Mouse (Mus musculus): ENCODE measurements around the gene Timm8a2. TPM values are rescaled to one million over a fixed set of nuclear protein-coding genes. Genes with fewer than 3 reads are reported as not detected.

The Timm8a2 gene
- total and polyA plus RNA-seq, 3 experiments: 0.18 TPM; not detected in 2

GRCm38 (mm10) chr14:122012814-122013213 lies 21.7 kb upstream of the Timm8a2 start:
- H3K27ac ChIP-seq (ENCODE audit: control insufficient read depth, low read depth, low read length): no peak overlapping the region
- no peak for DNase-seq (ENCODE audit: low read depth, low spot score)
- TF ChIP-seq CHD2 (IDR thresholded peaks at IDR 0.05; ENCODE audit: low read length) (no peak), NELFE (IDR thresholded peaks at IDR 0.05; ENCODE audit: low read depth, low read length) (no peak), ETS1 (IDR thresholded peaks at IDR 0.05; ENCODE audit: low read depth, low read length) (no peak), CTCF (IDR thresholded peaks at IDR 0.05 in 2 of 3, conservative IDR thresholded peaks at IDR 0.05 in 1 of 3; ENCODE audit: control insufficient read depth in 1 of 3, insufficient read depth in 1 of 3, low read depth in 2 of 3, low read length in 3 of 3, poor library complexity in 1 of 3, severe bottlenecking in 1 of 3) (no peak), MAZ (IDR thresholded peaks at IDR 0.05; ENCODE audit: low read depth, low read length) (no peak), POLR2A (IDR thresholded peaks at IDR 0.05; ENCODE audit: control insufficient read depth in 1 of 2, insufficient read depth in 1 of 2, low read depth in 1 of 2, low read length in 2 of 2, poor library complexity in 1 of 2) (no peak), RAD21 (IDR thresholded peaks at IDR 0.05; ENCODE audit: low read depth, low read length) (no peak), MYC (IDR thresholded peaks at IDR 0.05; ENCODE audit: low read depth, low read length) (no peak), POLR2AphosphoS5 (IDR thresholded peaks at IDR 0.05; ENCODE audit: borderline replicate concordance, low read depth, low read length) (no peak), GABPA (IDR thresholded peaks at IDR 0.05; ENCODE audit: low read depth, low read length) (no peak), SIN3A (IDR thresholded peaks at IDR 0.05; ENCODE audit: low read length) (no peak), MYB (IDR thresholded peaks at IDR 0.05; ENCODE audit: low read depth, low read length) (no peak)
- H3K27me3 ChIP-seq (ENCODE audit: control insufficient read depth in 1 of 2, insufficient read depth in 2 of 2, low read length in 2 of 2): no peaks in the 10 kb centered on the region
- no peaks in the 10 kb centered on the region for H3K9me3 ChIP-seq (replicated peaks; ENCODE audit: insufficient read depth, low read length)
- peaks cover 0 to 3% of the 10 kb centered on the region in 2 experiments for H3K36me3 ChIP-seq (ENCODE audit: control insufficient read depth in 1 of 2, insufficient read depth in 2 of 2, low read length in 2 of 2)
- no peaks in the 10 kb centered on the region for H3K79me2 ChIP-seq (ENCODE audit: control insufficient read depth, insufficient read depth, low read length, poor library complexity)
- no peak overlapping the region for H3K9ac ChIP-seq (ENCODE audit: control insufficient read depth, low read depth, low read length, poor library complexity, severe bottlenecking)
- H3K4me3 ChIP-seq (ENCODE audit: control insufficient read depth in 1 of 2, insufficient read depth in 1 of 2, low read depth in 2 of 2, low read length in 2 of 2): no peak overlapping the region
- H3K4me1 ChIP-seq (ENCODE audit: control insufficient read depth in 1 of 2, insufficient read depth in 2 of 2, low read length in 2 of 2): peaks cover 7 to 8% of the 10 kb centered on the region in 2 experiments; a peak in 3 of 4 replicates

GRCm38 (mm10) chr14:122013417-122013951 lies 21.0 kb upstream of the Timm8a2 start:
- Histone ChIP-seq H3K9ac (ENCODE audit: control insufficient read depth, low read depth, low read length, poor library complexity, severe bottlenecking) (no peak overlapping the region), H3K79me2 (ENCODE audit: control insufficient read depth, insufficient read depth, low read length, poor library complexity) (no peaks in the 10 kb centered on the region), H3K9me3 (replicated peaks; ENCODE audit: insufficient read depth, low read length) (no peaks in the 10 kb centered on the region), H3K4me3 (ENCODE audit: control insufficient read depth in 1 of 2, insufficient read depth in 1 of 2, low read depth in 2 of 2, low read length in 2 of 2) (no peak overlapping the region), H3K36me3 (ENCODE audit: control insufficient read depth in 1 of 2, insufficient read depth in 2 of 2, low read length in 2 of 2) (peaks cover 0 to 3% of the 10 kb centered on the region in 2 experiments), H3K27ac (ENCODE audit: control insufficient read depth, low read depth, low read length) (no peak overlapping the region), H3K4me1 (ENCODE audit: control insufficient read depth in 1 of 2, insufficient read depth in 2 of 2, low read length in 2 of 2) (peaks cover 7 to 8% of the 10 kb centered on the region in 2 experiments; a peak in 3 of 4 replicates), H3K27me3 (ENCODE audit: control insufficient read depth in 1 of 2, insufficient read depth in 2 of 2, low read length in 2 of 2) (no peaks in the 10 kb centered on the region)
- DNase-seq (ENCODE audit: low read depth, low spot score): no peak
- TF ChIP-seq SMC3 (IDR thresholded peaks at IDR 0.05; ENCODE audit: low read depth, low read length) (no peak), USF1 (IDR thresholded peaks at IDR 0.05; ENCODE audit: low read depth, low read length) (no peak), CTCF (IDR thresholded peaks at IDR 0.05 in 2 of 3, conservative IDR thresholded peaks at IDR 0.05 in 1 of 3; ENCODE audit: control insufficient read depth in 1 of 3, insufficient read depth in 1 of 3, low read depth in 2 of 3, low read length in 3 of 3, poor library complexity in 1 of 3, severe bottlenecking in 1 of 3) (no peak), SIN3A (IDR thresholded peaks at IDR 0.05; ENCODE audit: low read length) (no peak), JUND (IDR thresholded peaks at IDR 0.05; ENCODE audit: low read depth, low read length) (no peak), HCFC1 (IDR thresholded peaks at IDR 0.05; ENCODE audit: low read depth, low read length) (no peak), MYB (IDR thresholded peaks at IDR 0.05; ENCODE audit: low read depth, low read length) (no peak), ZKSCAN1 (IDR thresholded peaks at IDR 0.05; ENCODE audit: low read depth, low read length) (no peak), MAZ (IDR thresholded peaks at IDR 0.05; ENCODE audit: low read depth, low read length) (no peak), TBP (IDR thresholded peaks at IDR 0.05; ENCODE audit: low read depth, low read length) (no peak)

Data from MEL (cell line).